Mouse (Mus musculus): ENCODE results near the gene Trim47. TPM values are rescaled to one million over a fixed set of nuclear protein-coding genes. Genes with fewer than 3 reads are reported as not detected.
"Not testable (repeated sequence)": the region's sequence is repeated elsewhere in the genome, so short reads cannot be mapped to it uniquely, and the experiment has no call there.

The Trim47 gene
- total RNA-seq, 2 experiments from 2014 or later, result 46.3 to 46.9 TPM

DNA sequence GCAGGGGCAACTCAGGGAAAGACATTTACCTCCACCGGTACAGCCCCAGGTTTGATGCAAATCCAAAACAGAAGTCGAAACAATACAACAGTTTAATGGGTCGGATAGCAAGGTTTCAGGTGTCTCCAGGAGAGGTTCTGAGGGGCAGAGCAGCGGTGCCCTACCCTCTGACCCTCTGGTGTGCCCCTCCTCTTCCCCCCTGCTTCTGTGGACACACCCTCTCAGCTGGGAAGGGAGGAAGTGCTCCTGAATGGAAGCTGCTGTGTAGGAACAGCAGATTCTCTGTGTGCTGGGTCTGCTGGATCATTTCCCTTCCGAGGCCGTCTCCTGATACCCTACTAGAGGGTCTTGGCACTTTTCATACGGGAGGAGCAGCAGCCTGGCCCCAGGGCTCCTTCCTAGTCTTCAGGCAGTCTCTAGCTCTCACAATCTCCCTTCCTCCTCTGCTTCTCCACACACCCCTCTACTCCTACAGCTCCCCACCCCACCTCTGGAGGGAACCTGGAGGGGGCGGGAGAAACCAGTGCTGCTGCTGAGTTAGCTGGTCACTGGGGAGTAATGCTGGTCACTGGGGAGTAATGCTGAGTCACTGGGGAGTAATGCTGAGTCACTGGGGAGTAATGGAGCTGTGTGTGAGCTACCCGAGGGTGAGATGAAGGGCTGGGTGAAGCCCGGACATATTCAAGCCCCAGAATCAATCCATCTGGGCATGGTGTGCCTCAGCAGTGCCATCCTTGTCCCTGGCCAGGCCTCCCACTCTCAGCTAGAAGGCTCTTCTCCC, 15.4 kb upstream of the Trim47 start:
- intact Hi-C loops (cut with DNase I), result no loop called here
- DNase-seq, result no peak

GRCm38 (mm10) chr11:116138468-116139138, 11.6 kb upstream of the Trim47 start, which contains the start of gene Mrpl38:
Gene Mrpl38, minus strand, starts transcription at chr11:116138868.
- intact Hi-C loops (cut with DNase I), result loop anchor here (1.0 to 10.0 kb wide), 2 partner anchors 82 to 326 kb away; partner anchors contain the start of gene Qrich2
- peak; percentile 89 to 91 for DNase-seq

GRCm38 (mm10) chr11:116138096-116138467, 11.1 kb upstream of the Trim47 start:
- no peak for DNase-seq
- intact Hi-C loops (cut with DNase I), result loop anchor here (10.0 kb wide), 1 partner anchor 327 kb away; the partner anchor contains the start of gene Qrich2

GRCm38 (mm10) chr11:116134171-116134570, 7.2 kb upstream of the Trim47 start:
- DNase-seq, result no peak
- intact Hi-C loops (cut with DNase I), result loop anchor here (5.0 to 10.0 kb wide), 2 partner anchors 197 to 331 kb away; partner anchors contain the start of gene Qrich2

DNA sequence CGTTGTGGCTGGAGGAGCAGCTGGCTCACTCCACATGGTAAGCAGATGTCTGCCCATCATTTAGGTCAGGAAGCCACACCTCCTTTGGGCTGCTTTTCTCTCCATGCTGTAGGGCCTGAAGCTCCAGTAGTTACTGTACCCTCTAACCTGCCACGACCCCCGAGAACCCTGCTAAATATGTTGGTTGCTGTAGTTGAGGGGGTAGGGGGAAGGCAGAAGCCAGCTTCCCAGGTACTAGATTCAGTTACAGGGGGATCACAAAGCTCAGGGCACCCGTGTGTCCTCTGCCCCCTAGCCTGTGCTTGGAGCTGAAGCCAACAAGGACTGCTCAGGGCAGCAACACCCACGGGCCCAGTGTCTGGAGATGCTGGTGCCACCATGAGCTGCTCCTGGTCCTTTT, 6.5 kb upstream of the Trim47 start:
- DNase-seq, result no peak
- intact Hi-C loops (cut with DNase I), result loop anchor here (5.0 to 10.0 kb wide), 2 partner anchors 196 to 331 kb away; partner anchors contain the start of gene Qrich2

- intact Hi-C loops (cut with DNase I), result loop anchor here (5.0 to 10.0 kb wide), 2 partner anchors 195 to 332 kb away; partner anchors contain the start of gene Qrich2
- DNase-seq, result peak in 1 of 2 experiments; percentile 37
Observed at GRCm38 (mm10) chr11:116132366-116133333, 5.6 kb upstream of the Trim47 start.

DNA sequence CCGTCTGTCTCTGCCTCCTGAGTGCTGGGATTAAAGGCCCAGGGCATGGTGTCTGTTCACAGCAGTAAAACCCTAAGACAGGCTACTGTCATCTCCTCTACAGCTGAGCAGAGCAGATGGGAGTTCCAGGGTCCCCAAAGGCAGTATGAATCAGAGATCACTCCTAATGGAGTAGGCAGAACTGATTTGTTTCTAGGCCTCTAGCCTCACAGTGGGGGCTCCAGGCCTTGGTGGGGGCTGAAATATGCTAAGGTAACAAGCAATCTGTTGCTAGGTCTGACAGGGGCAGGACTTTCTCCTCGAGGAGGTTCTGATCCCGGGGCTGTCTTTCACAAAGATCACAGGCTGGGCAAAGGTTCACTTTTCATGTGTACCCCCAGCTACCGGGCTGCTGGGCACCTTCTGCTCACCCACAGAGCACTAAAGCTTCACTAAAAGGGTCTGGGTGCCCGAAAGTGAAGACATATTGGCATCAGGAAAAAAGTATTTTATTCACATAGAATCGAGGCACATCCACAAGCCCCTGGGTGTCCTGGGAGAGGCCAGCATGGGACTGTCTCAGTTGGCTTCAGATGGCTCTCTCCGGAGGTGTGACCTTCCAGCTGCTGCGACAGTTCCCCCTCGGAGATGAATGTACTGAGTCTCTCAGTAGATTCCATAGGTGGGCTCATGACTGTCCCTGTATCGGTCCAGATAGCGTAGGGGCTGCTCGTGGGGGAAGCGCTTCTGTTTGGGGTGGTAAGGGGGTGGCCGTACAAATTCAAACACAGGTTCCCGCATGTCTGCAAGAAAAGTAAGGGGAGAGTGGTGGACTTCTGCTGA, 4.5 kb upstream of the Trim47 start:
- no peak for DNase-seq
- intact Hi-C loops (cut with DNase I), result loop anchor here (2.0 to 10.0 kb wide), 3 partner anchors 101 to 333 kb away; partner anchors contain the start of genes Qrich2 and Unk

DNA sequence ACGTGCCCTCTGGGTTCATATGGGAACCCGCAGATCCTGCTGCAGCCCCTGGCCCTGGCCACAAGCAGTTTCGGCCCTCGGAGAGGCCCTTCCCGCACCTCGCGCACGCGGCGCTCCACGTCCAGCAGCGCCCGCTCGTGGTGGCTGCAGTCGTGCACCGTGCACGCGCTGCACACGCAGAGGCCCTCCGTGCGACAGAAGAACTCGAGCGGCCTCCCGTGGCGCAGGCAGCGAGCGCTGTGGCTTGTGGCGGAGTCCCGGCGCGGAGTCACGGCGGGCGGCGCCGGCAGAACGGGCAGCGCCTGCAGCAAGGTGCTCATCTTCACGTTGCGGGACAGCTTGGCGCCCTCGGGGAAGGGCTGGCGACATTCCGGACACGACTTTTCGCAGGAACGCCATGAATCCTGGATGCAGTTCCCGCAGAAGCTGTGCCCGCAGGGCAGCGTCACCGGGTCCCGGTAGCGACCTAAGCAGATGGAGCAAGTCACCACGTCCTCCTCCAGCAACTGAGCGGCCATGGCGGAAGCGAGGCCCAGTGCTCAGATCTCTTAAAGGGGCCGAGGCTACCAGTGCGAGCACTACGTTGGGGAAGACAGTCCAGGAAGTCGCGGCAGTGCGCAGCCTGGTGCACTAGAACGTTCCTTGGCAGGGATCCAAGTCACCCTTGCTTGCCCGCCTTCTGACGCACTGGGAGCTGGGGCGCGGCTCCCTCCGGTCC, 3.6 kb upstream of the Trim47 start, which contains the start of gene Trim65:
Trim65 (minus strand) TSS at position 641 of the 718 bp plus-strand sequence.
- DNase-seq, result peak; percentile 91 to 93
- intact Hi-C loops (cut with DNase I), result loop anchor here (2.0 to 10.0 kb wide), 3 partner anchors 100 to 334 kb away; partner anchors contain the start of genes Qrich2 and Unk

DNA sequence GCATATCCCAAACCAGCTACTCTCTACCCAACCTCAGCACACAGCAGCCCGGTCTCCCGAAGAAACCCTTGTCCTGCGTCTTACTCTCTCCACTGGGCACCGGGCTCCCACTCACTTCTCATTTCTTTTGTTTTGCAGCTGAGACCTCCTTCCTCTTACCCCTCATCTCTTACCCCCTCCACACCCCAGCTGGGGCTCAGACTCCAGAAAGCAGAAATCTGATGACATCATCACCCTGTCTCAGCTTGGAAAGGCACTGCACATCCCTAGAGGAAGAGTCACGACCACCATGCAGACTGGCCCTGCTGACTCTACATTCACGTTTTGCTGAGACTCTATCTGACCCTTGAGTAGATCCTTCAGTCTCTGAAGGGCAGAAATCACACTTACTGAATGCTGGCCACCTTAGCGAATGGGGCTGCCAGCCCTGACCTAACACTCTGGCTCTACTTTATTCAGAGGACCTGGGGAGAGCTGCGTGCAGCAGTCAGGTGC, 3.0 kb upstream of the Trim47 start:
- intact Hi-C loops (cut with DNase I), result loop anchor here (1.0 to 10.0 kb wide), 5 partner anchors 19 to 335 kb away; partner anchors contain the start of genes Qrich2 and Unk
- DNase-seq, result no peak

DNA sequence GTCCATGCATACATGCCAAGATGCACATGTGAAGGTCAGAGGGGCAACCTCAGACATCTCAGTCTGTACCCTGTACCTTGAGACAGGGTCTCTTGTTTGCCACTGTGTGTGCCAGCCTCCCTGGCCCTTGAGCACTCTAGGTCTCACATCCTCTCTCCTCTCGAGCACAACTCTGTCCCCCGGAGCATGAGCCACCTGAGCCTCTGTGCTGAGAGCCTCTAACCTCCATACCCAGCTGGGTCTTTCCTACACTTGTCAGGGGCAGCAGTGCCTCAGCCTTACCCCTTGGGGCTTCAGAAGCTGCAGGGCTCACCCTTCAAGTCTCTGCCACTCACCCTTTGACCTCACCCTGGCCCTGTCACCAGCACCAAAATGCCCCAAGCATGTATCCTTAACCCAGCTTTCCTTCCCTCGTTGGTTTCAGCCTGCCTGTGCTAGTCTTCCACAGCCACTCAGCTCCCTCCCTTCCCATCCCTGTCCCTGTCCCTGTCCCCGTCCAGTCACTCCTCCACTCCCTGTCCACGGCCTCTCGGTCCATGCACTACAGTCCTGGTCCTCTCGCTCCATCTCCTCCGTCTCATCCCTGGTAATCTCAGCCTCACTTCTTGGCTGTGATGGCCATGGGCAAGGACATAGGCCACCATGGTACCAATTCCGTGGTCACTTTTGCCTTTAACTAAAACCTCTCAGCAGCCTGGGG, 2.2 kb upstream of the Trim47 start:
- intact Hi-C loops (cut with DNase I), result loop anchor here (1.0 to 2.0 kb wide), 2 partner anchors 18 to 41 kb away; no protein-coding TSS in a partner anchor
- no peak for DNase-seq

GRCm38 (mm10) chr11:116127986-116128385, 976 bp upstream of the Trim47 start:
- peak in 1 of 2 experiments; percentile 37 for DNase-seq

DNA sequence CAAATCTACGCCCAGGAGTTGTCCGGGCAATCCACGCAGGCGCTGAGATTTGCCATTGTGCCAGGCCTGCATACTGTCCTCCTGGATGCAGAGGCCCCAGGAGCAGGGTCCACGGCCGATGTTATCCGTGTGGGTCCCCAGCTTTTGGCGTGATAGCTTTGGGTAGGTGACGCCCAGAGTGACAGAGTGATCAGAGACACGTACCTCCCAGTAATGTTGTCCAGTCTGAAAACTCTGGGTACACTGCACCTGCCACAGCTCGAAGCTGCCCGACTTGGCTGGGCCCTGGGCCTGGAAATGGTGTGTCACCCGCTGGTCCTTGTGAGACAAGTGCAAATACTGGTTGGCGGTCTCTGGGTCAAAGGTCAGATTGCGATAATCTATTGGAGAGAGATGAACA, 749 bp downstream of the Trim47 start:
- intact Hi-C loops (cut with DNase I), result no loop called here
- no peak for DNase-seq

More at GRCm38 (mm10) chr11:116127986-116128385, 976 bp upstream of the Trim47 start:
- intact Hi-C loops (cut with DNase I), result loop anchor here (2.0 kb wide), 1 partner anchor 17 kb away; no protein-coding TSS in a partner anchor

- DNase-seq; intact Hi-C loops (cut with DNase I): not testable (repeated sequence)
Observed at GRCm38 (mm10) chr11:116121731-116122245, 5.2 kb downstream of the Trim47 start.

- intact Hi-C loops (cut with DNase I), result no loop called here
- peak in 1 of 2 experiments; percentile 32 for DNase-seq
Observed at GRCm38 (mm10) chr11:116117819-116118218, 9.2 kb downstream of the Trim47 start.

DNA sequence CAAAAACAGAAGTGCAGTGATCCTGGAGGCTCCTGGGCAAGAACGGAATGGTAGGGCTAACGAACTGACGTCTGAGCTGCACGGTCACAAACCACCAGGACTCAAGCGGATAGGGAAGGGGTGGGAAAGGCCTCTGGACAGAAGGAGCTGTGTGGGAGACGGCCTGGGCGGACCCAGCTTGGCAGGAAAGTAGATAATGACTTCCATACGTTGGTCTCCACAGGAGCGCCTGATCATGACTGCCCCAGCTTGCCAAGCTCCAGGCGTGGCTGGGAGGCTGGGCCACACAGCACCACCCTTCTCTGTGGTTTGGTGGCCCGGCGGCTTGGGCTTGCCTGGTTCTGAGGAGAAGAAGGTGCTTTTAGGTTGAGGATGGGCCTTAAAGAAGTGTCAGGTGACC, 9.8 kb downstream of the Trim47 start:
- intact Hi-C loops (cut with DNase I), result no loop called here
- DNase-seq, result no peak

- DNase-seq, result no peak
Observed at GRCm38 (mm10) chr11:116111611-116112203, 15.3 kb downstream of the Trim47 start.

More at GRCm38 (mm10) chr11:116111611-116112203, 15.3 kb downstream of the Trim47 start:
- intact Hi-C loops (cut with DNase I), result loop anchor here (2.0 kb wide), 1 partner anchor 17 kb away; no protein-coding TSS in a partner anchor

Data from heart, postnatal 14 days (tissue).